Mouse (Mus musculus): ENCODE measurements at regions not wholly inside any gene's neighbourhood (a gene's known extent, or its start where the extent isn't known, plus 50 kb on each side); places are given as distances from the start of the nearest gene placed in this dataset.
A peak's percentile ranks its signal among the peaks of the same experiment; 100 is the strongest.
"Not testable (repeated sequence)": the region's sequence is repeated elsewhere in the genome, so short reads cannot be mapped to it uniquely, and the experiment has no call there.

DNA sequence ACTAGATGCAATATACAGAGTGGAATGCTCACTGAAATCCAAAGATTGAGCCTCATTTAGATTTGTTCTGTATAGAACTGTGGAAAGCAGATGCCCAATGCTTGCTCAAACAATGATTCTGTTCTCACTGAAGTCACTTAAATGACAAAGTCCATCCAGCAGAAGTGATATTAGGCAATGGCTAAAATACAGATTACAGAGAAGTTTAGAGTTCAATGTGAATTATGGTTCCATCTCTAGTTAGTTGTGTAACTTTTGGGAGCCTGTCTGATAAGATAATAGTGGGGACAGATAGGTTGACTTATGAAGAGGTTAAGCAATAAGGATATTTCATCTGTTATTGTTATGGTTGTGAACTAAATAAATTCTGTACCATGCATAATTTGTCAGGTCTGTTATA is 165.5 kb downstream of the Slco6d1 start:
- Histone ChIP-seq H3K36me3 (ENCODE audit: control insufficient read depth, insufficient read depth) (no peaks in the 10 kb centered on the region), H3K4me3 (no peak overlapping the region), H3K27me3 (ENCODE audit: control insufficient read depth, insufficient read depth, insufficient read length) (no peaks in the 10 kb centered on the region), H3ac (ENCODE audit: control insufficient read depth, insufficient read length) (no peak overlapping the region), H3K4me2 (ENCODE audit: low read depth) (no peak overlapping the region), H3K79me2 (ENCODE audit: control insufficient read depth, insufficient read depth) (peaks cover 6% of the 10 kb centered on the region)
- TF ChIP-seq REST (IDR thresholded peaks at IDR 0.05; ENCODE audit: insufficient read depth, insufficient read length) (no peak), USF1 (IDR thresholded peaks at IDR 0.05; ENCODE audit: low read depth) (no peak), TCF12 (IDR thresholded peaks at IDR 0.05; ENCODE audit: insufficient read depth, poor library complexity, severe bottlenecking) (no peak), SRF (IDR thresholded peaks at IDR 0.05; ENCODE audit: control insufficient read depth, insufficient read length, low read depth) (no peak), MYOG (IDR thresholded peaks at IDR 0.05; ENCODE audit: control insufficient read depth in 1 of 3, insufficient read depth in 1 of 3, insufficient read length in 2 of 3, low read depth in 2 of 3) (no peak), CEBPB (IDR thresholded peaks at IDR 0.05; ENCODE audit: insufficient read depth, poor library complexity, severe bottlenecking) (no peak)

GRCm38 (mm10) chr1:98589216-98589959 is 168.5 kb downstream of the Slco6d1 start:
- Histone ChIP-seq H3K79me2 (ENCODE audit: control insufficient read depth, insufficient read depth) (peaks cover 11% of the 10 kb centered on the region), H3K4me3 (peak overlapping the region; percentile 47), H3K4me2 (ENCODE audit: low read depth) (peak overlapping the region; percentile 55)
- H3K27me3 ChIP-seq (ENCODE audit: control insufficient read depth, insufficient read depth, insufficient read length); H3K36me3 ChIP-seq (ENCODE audit: control insufficient read depth, insufficient read depth); H3ac ChIP-seq (ENCODE audit: control insufficient read depth, insufficient read length): not testable (repeated sequence)
- peak; percentile 86 for TF ChIP-seq SRF (IDR thresholded peaks at IDR 0.05; ENCODE audit: control insufficient read depth, insufficient read length, low read depth)

DNA sequence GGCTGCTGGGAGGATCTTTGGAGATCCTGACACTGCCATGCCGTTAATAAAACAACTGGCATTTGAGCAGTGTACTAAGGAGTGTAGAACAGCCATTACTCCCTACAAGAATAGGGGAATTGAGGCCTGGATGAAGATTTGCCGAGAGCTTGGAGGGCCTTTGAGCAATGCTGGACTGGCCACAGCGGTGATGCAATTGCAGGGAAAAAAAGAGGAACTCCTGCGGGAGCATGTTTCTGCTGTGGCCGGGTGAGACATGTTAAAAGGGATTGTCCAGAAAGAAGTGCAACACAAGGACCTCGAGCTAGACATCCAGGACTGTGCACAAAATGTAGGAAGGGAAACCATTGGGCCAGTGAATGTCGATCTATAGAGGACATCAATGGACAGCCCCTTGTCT is 170.1 kb downstream of the Slco6d1 start:
- H3K79me2 ChIP-seq (ENCODE audit: control insufficient read depth, insufficient read depth), result peaks cover 11% of the 10 kb centered on the region
- H3K4me3 ChIP-seq, result peak overlapping the region; percentile 47
- 0 out of 2 replicates have a peak, but pooled peaks have one; percentile 25 for TF ChIP-seq CEBPB (IDR thresholded peaks at IDR 0.05; ENCODE audit: insufficient read depth, poor library complexity, severe bottlenecking)
- H3K36me3 ChIP-seq (ENCODE audit: control insufficient read depth, insufficient read depth), result peaks cover 13% of the 10 kb centered on the region
- H3K27me3 ChIP-seq (ENCODE audit: control insufficient read depth, insufficient read depth, insufficient read length); H3ac ChIP-seq (ENCODE audit: control insufficient read depth, insufficient read length): not testable (repeated sequence)
- H3K4me2 ChIP-seq (ENCODE audit: low read depth), result peak overlapping the region; percentile 55

Data from myocyte (in vitro differentiated cells).